Mouse (Mus musculus) kidney, postnatal 10 days (tissue): ENCODE measurements around the gene H6pd.

ENCODE experiments used
- DNase-seq: peaks from one replicate; pipeline ENCODE4 v3.0.0; 2021; ENCODE audit warnings: mixed read lengths

Gene H6pd

DNA sequence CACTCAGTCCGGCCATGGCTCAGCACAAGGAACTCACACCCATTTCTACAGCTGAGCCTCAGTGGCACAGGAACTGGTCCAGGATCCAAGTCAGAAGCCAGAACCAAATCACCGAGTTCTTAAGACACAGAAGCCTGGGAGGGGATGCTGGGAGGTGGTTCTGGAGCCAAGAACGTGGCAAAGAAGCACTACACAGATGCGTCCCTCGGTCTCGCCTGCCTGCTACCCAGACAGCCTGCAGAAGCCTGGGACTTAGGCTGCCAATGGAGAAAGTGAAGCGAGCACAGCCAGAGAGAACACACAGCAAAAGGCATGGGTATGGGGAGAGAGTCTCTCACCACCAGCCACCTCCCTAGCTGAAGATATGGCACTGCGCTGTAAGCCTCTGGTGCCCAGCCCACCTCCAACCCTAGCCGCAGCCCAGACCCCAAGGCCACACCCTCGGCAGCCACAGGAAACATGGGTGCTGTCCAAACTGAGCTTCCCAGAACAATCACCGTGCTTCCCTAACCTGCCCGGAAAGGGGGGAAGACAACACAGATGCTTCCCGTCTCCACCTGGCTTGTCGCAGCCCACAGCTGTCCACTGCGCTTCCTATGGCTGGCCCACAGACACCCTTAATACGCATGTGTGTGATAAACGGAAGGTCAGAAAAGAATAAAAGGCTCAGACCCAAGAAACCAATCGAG is 67.6 kb downstream of the H6pd start:
- DNase-seq, result peak; percentile 57

- no peak for DNase-seq
Measured at GRCm38 (mm10) chr4:149938701-149939100, 70.1 kb downstream of the H6pd start.

DNA sequence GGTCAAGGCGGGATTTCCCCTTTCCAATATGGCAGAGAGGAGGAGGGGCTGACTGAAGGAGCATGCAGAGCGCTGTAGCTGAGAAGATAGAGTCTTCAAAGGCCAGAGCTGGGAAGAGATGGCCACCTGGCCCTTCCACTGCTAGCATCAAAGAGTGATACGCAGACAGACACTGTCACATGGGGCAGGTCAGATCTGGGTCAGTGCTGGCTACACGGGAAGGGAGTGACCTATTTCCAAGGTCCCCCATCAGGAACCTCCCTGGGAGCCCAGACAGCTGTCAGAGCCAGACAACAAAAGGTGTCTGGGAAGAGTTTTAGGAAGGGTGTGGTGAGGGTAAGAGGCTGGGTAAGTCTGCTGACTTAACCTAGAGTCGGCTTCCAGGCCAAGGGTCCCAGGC is 71.9 kb downstream of the H6pd start:
- no peak for DNase-seq

GRCm38 (mm10) chr4:149935470-149935869 is 73.4 kb downstream of the H6pd start:
- DNase-seq, result no peak

- DNase-seq, result no peak
Measured at GRCm38 (mm10) chr4:149933519-149934245, 75.1 kb downstream of the H6pd start.

GRCm38 (mm10) chr4:149933025-149933424 is 75.8 kb downstream of the H6pd start:
- no peak for DNase-seq

- no peak for DNase-seq
Measured at GRCm38 (mm10) chr4:149932108-149932815, 76.6 kb downstream of the H6pd start.

DNA sequence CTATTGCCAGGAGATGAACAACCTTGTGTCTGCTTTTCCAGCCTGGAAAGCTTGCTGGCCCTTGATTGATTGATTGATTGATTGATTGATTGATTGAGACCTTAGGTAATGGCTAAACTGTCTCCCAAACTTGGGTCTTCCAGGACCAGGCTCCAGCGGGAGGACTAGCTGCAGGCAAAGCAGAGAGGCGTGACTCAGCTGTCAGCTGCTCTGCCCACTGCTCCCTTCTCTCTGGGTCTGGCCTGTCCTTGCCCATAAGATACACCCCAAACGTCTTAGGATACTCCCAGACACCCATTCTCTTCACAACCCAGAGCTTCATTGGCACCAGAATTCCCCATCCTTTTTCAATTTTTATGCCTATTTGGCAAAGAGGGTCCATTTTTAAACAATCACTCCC is 78.1 kb downstream of the H6pd start:
- no peak for DNase-seq
